Mouse (Mus musculus) thymus, postnatal 14 days (tissue): ENCODE data around the gene Ubr3.
"Not testable (repeated sequence)": the region's sequence is repeated elsewhere in the genome, so short reads cannot be mapped to it uniquely, and the experiment has no call there.

Experiments used
- DNase-seq: peaks from one replicate; pipeline ENCODE4 v3.0.0; 2021

Gene Ubr3

GRCm38 (mm10) chr2:69912801-69913200 lies 15.8 kb downstream of the Ubr3 start:
- DNase-seq = no peak

DNA sequence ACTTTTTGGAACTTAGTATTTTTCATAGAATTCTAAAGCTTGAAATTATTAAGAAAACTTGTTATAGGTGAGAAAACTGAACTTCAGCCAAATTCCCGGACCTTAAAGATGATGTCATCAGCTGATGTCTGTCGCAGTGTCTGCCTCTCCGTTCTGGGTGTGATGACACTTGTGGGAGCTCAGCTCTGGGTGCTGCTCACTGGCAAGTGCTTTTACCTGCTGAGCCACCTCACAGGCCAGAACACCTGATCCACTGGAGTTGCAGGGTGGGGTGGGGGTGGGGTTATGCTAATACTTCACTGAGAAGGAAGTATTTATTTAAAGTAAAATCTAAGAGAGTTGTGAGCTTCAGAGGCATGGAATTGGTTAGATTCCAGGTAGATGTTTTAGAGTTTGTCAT lies 20.3 kb downstream of the Ubr3 start:
- DNase-seq = no peak

- DNase-seq = no peak
Measured at GRCm38 (mm10) chr2:69924943-69925342, 27.9 kb downstream of the Ubr3 start.

- no peak for DNase-seq
Measured at GRCm38 (mm10) chr2:69936331-69936730, 39.3 kb downstream of the Ubr3 start.

- no peak for DNase-seq
Measured at GRCm38 (mm10) chr2:69939226-69939625, 42.2 kb downstream of the Ubr3 start.

GRCm38 (mm10) chr2:69939649-69940048 lies 42.6 kb downstream of the Ubr3 start:
- no peak for DNase-seq

- no peak for DNase-seq
Measured at GRCm38 (mm10) chr2:69941391-69942030, 44.5 kb downstream of the Ubr3 start.

GRCm38 (mm10) chr2:69952849-69953248 lies 55.8 kb downstream of the Ubr3 start:
- DNase-seq = no peak

DNA sequence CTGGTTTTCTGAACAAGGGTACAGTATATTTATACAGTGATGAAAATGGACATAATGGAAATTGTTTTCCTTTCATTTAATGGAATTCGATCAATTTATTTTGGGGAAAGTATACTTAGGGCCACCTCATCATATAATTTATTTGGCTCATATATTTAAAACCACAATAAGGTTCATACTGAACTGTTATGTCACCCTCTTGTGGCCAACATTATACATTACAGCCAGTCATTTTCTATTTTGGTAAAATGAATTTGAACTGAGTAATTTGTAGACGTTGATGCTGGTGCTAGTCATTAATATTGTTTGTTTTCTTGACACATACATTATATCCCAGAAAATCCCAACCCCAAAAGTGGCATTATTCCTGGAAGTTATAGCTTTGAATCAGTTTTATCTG lies 58.6 kb downstream of the Ubr3 start:
- DNase-seq = no peak

GRCm38 (mm10) chr2:69957622-69958021 lies 60.6 kb downstream of the Ubr3 start:
- DNase-seq = no peak

DNA sequence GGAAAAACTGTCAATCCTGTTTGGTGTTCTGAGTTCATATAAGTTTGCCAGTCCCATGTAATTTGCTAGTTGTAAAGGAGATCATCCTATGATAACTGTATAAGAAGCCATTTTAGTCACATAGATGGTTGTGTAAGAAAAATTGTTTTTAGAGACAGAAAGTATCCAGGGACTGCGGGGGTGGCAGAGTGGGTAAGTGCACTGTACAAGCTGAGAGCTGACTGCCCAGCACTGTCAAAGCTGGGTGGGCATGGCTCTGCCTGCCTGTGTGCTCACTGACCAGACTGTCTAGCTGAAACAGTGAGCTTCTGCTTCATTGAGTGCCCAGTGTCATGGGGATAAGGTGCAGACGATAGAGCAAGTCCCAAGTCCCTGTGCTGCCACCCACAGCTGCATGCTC lies 77.8 kb downstream of the Ubr3 start:
- no peak for DNase-seq

DNA sequence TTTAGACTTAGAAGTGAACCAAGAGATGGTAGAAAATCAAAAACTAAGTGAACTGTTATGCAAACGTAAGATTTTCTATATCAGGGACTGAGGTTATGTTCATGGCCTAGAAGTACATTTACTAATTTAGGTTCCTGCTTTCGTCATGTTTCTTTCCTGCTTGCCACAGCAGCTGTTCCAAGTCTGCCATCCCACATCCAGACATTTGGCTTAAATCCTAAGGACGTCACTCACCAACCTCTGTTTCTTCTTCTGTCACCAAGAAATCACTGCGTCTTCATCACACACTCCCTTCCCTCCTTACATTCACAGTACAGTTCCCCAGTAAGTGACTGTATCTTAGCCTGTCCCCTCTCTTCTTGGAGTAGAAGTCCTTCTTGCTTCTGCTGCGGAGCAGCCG lies 92.2 kb downstream of the Ubr3 start:
- no peak for DNase-seq

DNA sequence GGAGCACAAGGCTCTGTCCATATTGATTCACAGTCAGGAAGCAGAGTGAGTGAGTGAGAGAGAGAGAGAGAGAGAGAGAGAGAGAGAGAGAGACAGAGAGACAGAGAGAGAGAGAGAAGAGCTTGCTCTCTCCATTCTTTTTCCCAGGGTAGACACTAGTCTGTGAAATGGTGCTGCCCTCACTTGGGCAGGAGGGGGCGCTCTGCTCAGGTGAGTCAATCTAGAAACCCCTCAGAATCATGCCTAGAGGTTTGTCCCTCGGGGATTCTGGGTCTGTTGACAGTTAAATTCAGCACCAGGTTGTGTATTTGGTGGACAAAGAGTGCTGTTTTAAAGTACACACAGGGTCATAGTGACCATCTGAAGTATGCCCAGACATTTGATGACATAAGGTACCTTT lies 93.6 kb downstream of the Ubr3 start:
- DNase-seq = no peak

- not testable (repeated sequence) for DNase-seq
Measured at GRCm38 (mm10) chr2:69994082-69994736, 97.2 kb downstream of the Ubr3 start.

GRCm38 (mm10) chr2:69994779-69995178 lies 97.7 kb downstream of the Ubr3 start:
- no peak for DNase-seq

- no peak for DNase-seq
Measured at GRCm38 (mm10) chr2:69999097-69999770, 102.2 kb downstream of the Ubr3 start.

- DNase-seq = no peak
Measured at GRCm38 (mm10) chr2:70000316-70000715, 103.3 kb downstream of the Ubr3 start.

DNA sequence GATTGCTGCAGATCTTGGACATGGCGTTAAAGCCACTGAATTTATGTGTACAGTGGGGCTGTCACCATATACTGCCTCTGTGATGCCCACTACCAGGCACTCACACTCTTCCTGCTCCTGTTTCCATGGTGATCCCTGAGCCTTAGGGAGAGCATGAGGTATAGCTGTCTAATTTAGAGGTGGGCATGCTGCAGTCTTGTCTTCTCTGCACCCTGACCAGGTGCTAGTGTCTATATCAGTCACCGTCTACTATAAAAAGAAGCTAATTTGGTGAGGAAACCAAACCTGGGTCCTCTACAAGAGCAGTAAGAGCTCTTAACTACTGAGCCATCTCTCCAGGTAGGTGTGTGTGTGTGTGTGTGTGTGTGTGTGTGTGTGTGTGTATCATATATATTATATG lies 109.4 kb downstream of the Ubr3 start:
- DNase-seq = no peak

GRCm38 (mm10) chr2:70012941-70013340 lies 115.9 kb downstream of the Ubr3 start:
- DNase-seq = no peak

GRCm38 (mm10) chr2:70018236-70018635 lies 121.2 kb downstream of the Ubr3 start:
- no peak for DNase-seq

GRCm38 (mm10) chr2:70024454-70024853 lies 127.4 kb downstream of the Ubr3 start:
- DNase-seq = no peak

DNA sequence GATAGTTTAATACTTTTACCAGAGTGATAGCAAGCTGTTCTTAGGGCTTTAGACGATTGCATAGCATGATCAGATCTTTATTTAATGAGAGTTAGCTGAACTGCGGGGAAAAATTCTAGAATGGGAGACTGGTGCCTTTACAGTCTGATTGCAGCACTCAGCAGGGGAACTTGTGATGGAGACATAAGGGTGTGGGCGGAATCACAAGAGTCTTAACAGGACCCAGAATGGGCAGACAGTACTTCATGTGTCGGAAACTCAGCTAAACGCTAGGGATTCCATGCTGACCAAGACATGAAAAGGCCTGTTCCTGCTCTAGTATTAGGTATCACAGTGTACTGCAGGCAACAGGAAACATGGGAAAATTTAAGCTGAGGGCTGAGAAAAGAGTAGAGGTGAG lies 128.7 kb downstream of the Ubr3 start:
- DNase-seq = no peak

DNA sequence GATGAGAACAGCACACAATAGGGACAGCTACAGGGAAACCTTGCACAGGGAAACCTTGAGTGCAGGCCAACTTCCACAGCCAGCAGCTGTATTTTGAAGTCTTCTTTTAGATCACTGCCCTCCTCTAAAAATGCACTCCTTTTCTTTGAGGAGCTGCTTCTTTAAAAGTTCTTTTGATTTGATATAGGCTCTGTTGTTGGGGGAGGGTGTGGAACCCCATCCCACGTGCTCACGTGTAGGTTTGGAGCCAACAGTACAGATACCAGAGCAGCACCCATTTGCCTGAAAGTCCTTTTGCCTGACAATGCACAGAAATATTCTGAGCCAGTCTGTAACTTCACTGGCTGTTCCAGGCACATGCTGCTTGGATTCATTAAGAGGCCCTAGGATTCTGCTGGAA lies 134.4 kb downstream of the Ubr3 start:
- DNase-seq = no peak

DNA sequence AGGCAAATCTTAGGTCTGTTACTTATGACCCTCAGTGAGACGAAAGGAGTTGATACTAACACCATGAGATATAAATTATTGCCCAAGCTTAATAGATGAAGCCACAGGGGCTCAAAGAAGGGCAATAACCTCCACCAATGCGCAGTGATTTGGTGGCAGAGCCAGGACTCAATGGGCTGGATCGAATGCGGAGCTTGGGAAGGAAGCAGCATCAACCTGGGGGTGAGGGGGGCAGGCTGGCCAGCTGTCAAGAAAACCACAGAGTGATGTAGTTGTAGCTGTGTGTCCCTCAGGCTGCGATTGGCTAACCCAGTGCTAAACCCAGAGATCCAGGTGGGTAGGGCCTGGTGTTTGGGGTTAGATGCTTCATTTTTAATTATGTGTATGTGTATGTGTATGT lies 137.8 kb downstream of the Ubr3 start:
- no peak for DNase-seq
